Mouse (Mus musculus) neutrophil, adult 5-6 weeks (primary cell): Measurements from ENCODE around the gene Gm45213. TPM values are rescaled to one million over a fixed set of nuclear protein-coding genes. Genes with fewer than 3 reads are reported as not detected.
"Not testable (repeated sequence)": the region's sequence is repeated elsewhere in the genome, so short reads cannot be mapped to it uniquely, and the experiment has no call there.

Experiments
- ATAC-seq: fragments of 151-379, 151-347 bp; 2 replicates; pipeline ENCODE4 v1.8.0; 2017; ENCODE audit warnings: mild to moderate bottlenecking, moderate TSS enrichment; ENCODE audit not compliant: insufficient number of reproducible peaks, poor library complexity, low FRiP score, severe bottlenecking; ENCODE audit errors: extremely low read depth
- total RNA-seq: library from RNA; stranded (forward); fragments of 200-1000 nt; gene quantifications from 2 replicates; pipeline ENCODE4 v1.2.3, GENCODE M21; 2017

The Gm45213 gene
- total RNA-seq, 1 experiment from 2014 or later, result not detected

GRCm38 (mm10) chr7:66046921-66047918, 3.8 kb downstream of the Gm45213 start:
- ATAC-seq, result no peak

- ATAC-seq, result no peak
Observed at GRCm38 (mm10) chr7:66047975-66048374, 4.6 kb downstream of the Gm45213 start.

GRCm38 (mm10) chr7:66048446-66049230, 5.2 kb downstream of the Gm45213 start:
- no peak for ATAC-seq

GRCm38 (mm10) chr7:66053946-66054483, 10.6 kb downstream of the Gm45213 start:
- no peak for ATAC-seq

GRCm38 (mm10) chr7:66055356-66055755, 12.0 kb downstream of the Gm45213 start:
- not testable (repeated sequence) for ATAC-seq

- no peak for ATAC-seq
Observed at GRCm38 (mm10) chr7:66058703-66059102, 15.3 kb downstream of the Gm45213 start, which contains the start of gene Snrpa1. Gene Snrpa1, plus strand, starts transcription at chr7:66059003.

- ATAC-seq, result peak; percentile 94
Observed at GRCm38 (mm10) chr7:66060066-66060956, 16.9 kb downstream of the Gm45213 start.

- ATAC-seq, result no peak
Observed at GRCm38 (mm10) chr7:66061057-66061456, 17.7 kb downstream of the Gm45213 start.

- ATAC-seq, result no peak
Observed at GRCm38 (mm10) chr7:66076411-66076810, 33.0 kb downstream of the Gm45213 start.

- ATAC-seq, result peak; percentile 99
Observed at GRCm38 (mm10) chr7:66079364-66080230, 36.2 kb downstream of the Gm45213 start, which contains the start of gene Selenos. Gene Selenos, plus strand, starts transcription at chr7:66079649.

GRCm38 (mm10) chr7:66080231-66080613, 36.8 kb downstream of the Gm45213 start:
- no peak for ATAC-seq

GRCm38 (mm10) chr7:66083757-66084156, 40.4 kb downstream of the Gm45213 start:
- no peak for ATAC-seq

- ATAC-seq, result no peak
Observed at GRCm38 (mm10) chr7:66084546-66084945, 41.1 kb downstream of the Gm45213 start.

- no peak for ATAC-seq
Observed at GRCm38 (mm10) chr7:66087652-66088051, 44.2 kb downstream of the Gm45213 start.

GRCm38 (mm10) chr7:66088077-66088476, 44.7 kb downstream of the Gm45213 start:
- ATAC-seq, result no peak

- no peak for ATAC-seq
Observed at GRCm38 (mm10) chr7:66090676-66091190, 47.3 kb downstream of the Gm45213 start.

- no peak for ATAC-seq
Observed at GRCm38 (mm10) chr7:66091553-66091952, 48.2 kb downstream of the Gm45213 start.
